Mouse (Mus musculus): ENCODE measurements around the gene Gpr83. TPM values are rescaled to one million over a fixed set of nuclear protein-coding genes. Genes with fewer than 3 reads are reported as not detected.

Gpr83 gene
- polyA plus RNA-seq, 1 experiment = 10.0 TPM

- WGBS = 79% methylated on average over 1 of the region's 1 CpGs
- TF ChIP-seq POLR2A (IDR thresholded peaks at IDR 0.05; ENCODE audit: control insufficient read depth, extremely low read depth, insufficient read depth, low read length, poor library complexity) = no peak
- no peak for TF ChIP-seq CTCF (IDR thresholded peaks at IDR 0.05; ENCODE audit: borderline replicate concordance, control insufficient read depth, extremely low read depth, insufficient read depth, low read length, poor library complexity)
- no peaks in the 10 kb centered on the region for H3K27me3 ChIP-seq (ENCODE audit: control insufficient read depth, insufficient read depth, low read length)
Observed at GRCm38 (mm10) chr9:14848267-14848935, 11.6 kb upstream of the Gpr83 start.

GRCm38 (mm10) chr9:14854585-14854984 is 5.4 kb upstream of the Gpr83 start:
- 86% methylated on average over 4 of the region's 4 CpGs for WGBS

More at GRCm38 (mm10) chr9:14848267-14848935, 11.6 kb upstream of the Gpr83 start:
- H3K36me3 ChIP-seq (ENCODE audit: control insufficient read depth, insufficient read depth, low read length) = no peaks in the 10 kb centered on the region
- no peak overlapping the region for H3K27ac ChIP-seq (ENCODE audit: control insufficient read depth, insufficient read depth, low read length)
- no peak for DNase-seq
- H3K4me1 ChIP-seq (replicated peaks; ENCODE audit: control insufficient read depth, insufficient read depth, low read length) = no peaks in the 10 kb centered on the region
- H3K4me3 ChIP-seq (ENCODE audit: control insufficient read depth, insufficient read depth, low read length) = no peak overlapping the region

GRCm38 (mm10) chr9:14856922-14857654 is 2.9 kb upstream of the Gpr83 start:
- H3K4me1 ChIP-seq (replicated peaks; ENCODE audit: control insufficient read depth, insufficient read depth, low read length) = peaks cover 15% of the 10 kb centered on the region
- WGBS = 42% methylated on average over 4 of the region's 4 CpGs
- no peak for DNase-seq
- TF ChIP-seq POLR2A (IDR thresholded peaks at IDR 0.05; ENCODE audit: control insufficient read depth, extremely low read depth, insufficient read depth, low read length, poor library complexity) = no peak
- no peak for TF ChIP-seq CTCF (IDR thresholded peaks at IDR 0.05; ENCODE audit: borderline replicate concordance, control insufficient read depth, extremely low read depth, insufficient read depth, low read length, poor library complexity)
- no peak overlapping the region for H3K4me3 ChIP-seq (ENCODE audit: control insufficient read depth, insufficient read depth, low read length)
- H3K36me3 ChIP-seq (ENCODE audit: control insufficient read depth, insufficient read depth, low read length) = no peaks in the 10 kb centered on the region
- no peaks in the 10 kb centered on the region for H3K27me3 ChIP-seq (ENCODE audit: control insufficient read depth, insufficient read depth, low read length)
- H3K27ac ChIP-seq (ENCODE audit: control insufficient read depth, insufficient read depth, low read length) = no peak overlapping the region

More at GRCm38 (mm10) chr9:14854585-14854984, 5.4 kb upstream of the Gpr83 start:
- no peaks in the 10 kb centered on the region for H3K27me3 ChIP-seq (ENCODE audit: control insufficient read depth, insufficient read depth, low read length)
- H3K27ac ChIP-seq (ENCODE audit: control insufficient read depth, insufficient read depth, low read length) = no peak overlapping the region
- no peaks in the 10 kb centered on the region for H3K36me3 ChIP-seq (ENCODE audit: control insufficient read depth, insufficient read depth, low read length)
- TF ChIP-seq CTCF (IDR thresholded peaks at IDR 0.05; ENCODE audit: borderline replicate concordance, control insufficient read depth, extremely low read depth, insufficient read depth, low read length, poor library complexity) (no peak), POLR2A (IDR thresholded peaks at IDR 0.05; ENCODE audit: control insufficient read depth, extremely low read depth, insufficient read depth, low read length, poor library complexity) (no peak)
- no peak overlapping the region for H3K4me3 ChIP-seq (ENCODE audit: control insufficient read depth, insufficient read depth, low read length)
- peaks cover 8% of the 10 kb centered on the region for H3K4me1 ChIP-seq (replicated peaks; ENCODE audit: control insufficient read depth, insufficient read depth, low read length)
- no peak for DNase-seq

DNA sequence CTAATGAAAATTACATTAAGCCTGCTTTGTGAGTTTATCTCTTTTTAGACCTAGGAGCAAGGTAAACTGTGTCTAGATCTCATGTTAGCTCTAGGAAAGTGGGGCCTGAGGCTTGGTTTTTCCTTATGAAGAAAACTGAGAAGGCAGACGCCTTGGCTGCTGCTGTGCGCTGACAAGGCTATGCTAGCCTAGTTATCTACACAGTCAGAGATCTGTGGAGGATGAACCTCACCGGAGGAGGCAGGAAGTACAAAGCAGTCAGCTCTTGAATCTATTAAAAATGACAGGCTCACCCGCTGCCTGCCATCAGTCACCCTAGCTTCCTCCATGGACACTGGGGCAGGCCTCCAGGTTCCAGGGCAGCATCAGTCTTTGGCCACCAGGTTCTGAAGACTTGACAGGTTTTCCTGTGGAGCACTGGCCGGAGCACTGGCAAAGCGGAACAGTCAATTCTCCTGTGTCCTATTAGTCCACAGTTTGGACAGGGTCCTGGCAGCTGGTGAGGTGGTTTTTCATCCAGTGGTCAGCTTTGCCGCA is 1.8 kb upstream of the Gpr83 start:
- no peak overlapping the region for H3K27ac ChIP-seq (ENCODE audit: control insufficient read depth, insufficient read depth, low read length)
- peaks cover 15% of the 10 kb centered on the region for H3K4me1 ChIP-seq (replicated peaks; ENCODE audit: control insufficient read depth, insufficient read depth, low read length)
- no peak overlapping the region for H3K4me3 ChIP-seq (ENCODE audit: control insufficient read depth, insufficient read depth, low read length)
- 75% methylated on average over 7 of the region's 7 CpGs for WGBS
- H3K36me3 ChIP-seq (ENCODE audit: control insufficient read depth, insufficient read depth, low read length) = no peaks in the 10 kb centered on the region
- no peak for TF ChIP-seq CTCF (IDR thresholded peaks at IDR 0.05; ENCODE audit: borderline replicate concordance, control insufficient read depth, extremely low read depth, insufficient read depth, low read length, poor library complexity)
- TF ChIP-seq POLR2A (IDR thresholded peaks at IDR 0.05; ENCODE audit: control insufficient read depth, extremely low read depth, insufficient read depth, low read length, poor library complexity) = no peak
- H3K27me3 ChIP-seq (ENCODE audit: control insufficient read depth, insufficient read depth, low read length) = no peaks in the 10 kb centered on the region
- no peak for DNase-seq

DNA sequence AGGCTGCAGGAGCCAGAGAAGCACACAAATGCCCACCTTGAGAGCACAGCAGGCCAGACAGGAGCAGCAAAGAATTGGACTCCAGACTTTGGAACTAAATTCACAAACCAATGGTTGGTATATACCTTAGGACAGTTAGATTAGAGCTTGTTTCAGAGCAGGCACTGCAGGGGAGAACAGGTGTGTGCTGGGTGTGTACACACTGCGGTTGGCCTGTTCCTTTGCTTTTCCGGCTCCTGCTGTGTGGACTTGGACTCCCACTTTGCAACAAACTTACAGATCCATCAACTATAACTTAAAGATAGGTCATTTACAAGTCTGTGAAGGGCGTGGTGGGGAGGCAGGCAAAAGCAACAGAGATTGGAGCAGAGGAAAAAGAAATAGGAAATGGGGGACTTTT is 1.2 kb upstream of the Gpr83 start:
- Histone ChIP-seq H3K27me3 (ENCODE audit: control insufficient read depth, insufficient read depth, low read length) (no peaks in the 10 kb centered on the region), H3K27ac (ENCODE audit: control insufficient read depth, insufficient read depth, low read length) (no peak overlapping the region), H3K36me3 (ENCODE audit: control insufficient read depth, insufficient read depth, low read length) (no peaks in the 10 kb centered on the region), H3K4me3 (ENCODE audit: control insufficient read depth, insufficient read depth, low read length) (no peak overlapping the region), H3K4me1 (replicated peaks; ENCODE audit: control insufficient read depth, insufficient read depth, low read length) (peaks cover 15% of the 10 kb centered on the region)
- 90% methylated on average over 3 of the region's 3 CpGs for WGBS
- DNase-seq = no peak
- TF ChIP-seq POLR2A (IDR thresholded peaks at IDR 0.05; ENCODE audit: control insufficient read depth, extremely low read depth, insufficient read depth, low read length, poor library complexity) (no peak), CTCF (IDR thresholded peaks at IDR 0.05; ENCODE audit: borderline replicate concordance, control insufficient read depth, extremely low read depth, insufficient read depth, low read length, poor library complexity) (no peak)

GRCm38 (mm10) chr9:14863126-14863525 is 3.1 kb downstream of the Gpr83 start:
- H3K27me3 ChIP-seq (ENCODE audit: control insufficient read depth, insufficient read depth, low read length) = no peaks in the 10 kb centered on the region
- H3K4me1 ChIP-seq (replicated peaks; ENCODE audit: control insufficient read depth, insufficient read depth, low read length) = peaks cover 12% of the 10 kb centered on the region
- H3K27ac ChIP-seq (ENCODE audit: control insufficient read depth, insufficient read depth, low read length) = no peak overlapping the region
- H3K36me3 ChIP-seq (ENCODE audit: control insufficient read depth, insufficient read depth, low read length) = no peaks in the 10 kb centered on the region
- no peak for DNase-seq
- H3K4me3 ChIP-seq (ENCODE audit: control insufficient read depth, insufficient read depth, low read length) = no peak overlapping the region
- no peak for TF ChIP-seq POLR2A (IDR thresholded peaks at IDR 0.05; ENCODE audit: control insufficient read depth, extremely low read depth, insufficient read depth, low read length, poor library complexity)
- TF ChIP-seq CTCF (IDR thresholded peaks at IDR 0.05; ENCODE audit: borderline replicate concordance, control insufficient read depth, extremely low read depth, insufficient read depth, low read length, poor library complexity) = no peak
- 89% methylated on average over 3 of the region's 3 CpGs for WGBS
